Mouse (Mus musculus) lung, postnatal 0 days (tissue): ENCODE measurements at regions not wholly inside any gene's neighbourhood (a gene's known extent, or its start where the extent isn't known, plus 50 kb on each side); places are given as distances from the start of the nearest gene placed in this dataset.
A peak's percentile ranks its signal among the peaks of the same experiment; 100 is the strongest.

ENCODE experiments used
- ATAC-seq: fragments of 200-750 bp; cut with Nextera tagmentation; 2 replicates; pipeline ENCODE4 v1.8.0; 2017; ENCODE audit warnings: moderate library complexity
- DNase-seq: peaks from one replicate; pipeline ENCODE4 v3.0.0-alpha.2; 2016; ENCODE audit warnings: low spot score
- H3K27ac ChIP-seq: fragments of 300-500 bp; sonication (generic); 2 replicates; pipeline ENCODE4 v1.5.1; 2014; ENCODE audit warnings: antibody characterized with exemption, mild to moderate bottlenecking, low read length, mixed read lengths
- H3K27me3 ChIP-seq: fragments of 300-500 bp; sonication (generic); replicated peaks from 2 replicates; pipeline ENCODE4 v1.6.1; 2014; ENCODE audit warnings: low read length, mixed read lengths; ENCODE audit not compliant: insufficient read depth
- H3K36me3 ChIP-seq: fragments of 300-500 bp; sonication (generic); 2 replicates; pipeline ENCODE4 v1.6.1; 2014; ENCODE audit warnings: low read length, mixed read lengths; ENCODE audit not compliant: insufficient read depth
- H3K4me1 ChIP-seq: fragments of 300-500 bp; sonication (generic); 2 replicates; pipeline ENCODE4 v1.6.1; 2014; ENCODE audit warnings: antibody characterized with exemption, low read depth, low read length, mixed read lengths; ENCODE audit not compliant: insufficient read depth
- H3K4me2 ChIP-seq: fragments of 300-500 bp; sonication (generic); replicated peaks from 2 replicates; pipeline ENCODE4 v1.6.1; 2014; ENCODE audit warnings: low read depth, mild to moderate bottlenecking, low read length, moderate library complexity, mixed read lengths
- H3K4me3 ChIP-seq: fragments of 300-500 bp; sonication (generic); 2 replicates; pipeline ENCODE4 v1.5.1; 2014; ENCODE audit warnings: low read depth, low read length
- H3K9ac ChIP-seq: fragments of 300-500 bp; sonication (generic); replicated peaks from 2 replicates; pipeline ENCODE4 v1.6.1; 2014; ENCODE audit warnings: low read depth, mild to moderate bottlenecking
- H3K9me3 ChIP-seq: fragments of 300-500 bp; sonication (generic); 2 replicates; pipeline ENCODE4 v1.6.1; 2016; ENCODE audit warnings: low read length, mixed read lengths
- CTCF ChIP-seq: IDR thresholded peaks from 2 replicates; pipeline ENCODE4 v1.5.1; 2016; ENCODE audit warnings: antibody characterized with exemption, mild to moderate bottlenecking
- EP300 ChIP-seq: IDR thresholded peaks from 2 replicates; pipeline ENCODE4 v1.6.1; 2016; ENCODE audit warnings: antibody characterized with exemption, mild to moderate bottlenecking, control low read depth
- WGBS: fragments of 180-500 bp; shearing (Covaris S2); extraction: QIAGEN DNeasy Blood & Tissue Kit; methylation state at CpG from one replicate; pipeline ENCODE4 v1.1.7; 2014; 5-methylcytosine and 5-hydroxymethylcytosine counted together

DNA sequence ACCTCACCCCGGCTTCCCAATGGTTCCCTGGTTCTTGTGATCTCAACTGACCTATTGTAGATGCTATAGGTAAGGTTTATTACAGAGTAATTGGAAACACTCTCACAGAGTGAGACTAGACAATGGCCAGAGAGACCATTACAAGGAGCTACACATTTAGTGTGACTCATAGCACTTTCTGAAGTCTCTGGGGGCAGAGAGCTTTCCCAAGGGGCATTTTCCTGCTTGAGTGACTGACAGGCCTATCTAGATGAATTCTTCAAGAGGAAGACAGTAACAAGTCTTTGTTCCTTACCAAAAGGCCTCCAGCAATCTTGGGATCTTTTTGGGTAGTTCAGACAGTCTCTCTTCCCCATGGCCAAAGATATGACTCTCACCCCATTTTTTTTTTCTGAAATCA lies 316.4 kb upstream of the Klf3 start:
- TF ChIP-seq CTCF: no peak
- TF ChIP-seq EP300: no peak
- Histone ChIP-seq H3K4me1 (no peaks in the 10 kb centered on the region; the same call in 1 of the 2 replicates), H3K9me3 (no peaks in the 10 kb centered on the region), H3K4me2 (no peak overlapping the region), H3K27me3 (no peaks in the 10 kb centered on the region), H3K9ac (no peak overlapping the region), H3K36me3 (no peaks in the 10 kb centered on the region), H3K4me3 (no peak overlapping the region), H3K27ac (no peak overlapping the region)
- ATAC-seq (no peak), DNase-seq (no peak)
- WGBS: 96% methylated on average over 1 of the region's 1 CpGs

DNA sequence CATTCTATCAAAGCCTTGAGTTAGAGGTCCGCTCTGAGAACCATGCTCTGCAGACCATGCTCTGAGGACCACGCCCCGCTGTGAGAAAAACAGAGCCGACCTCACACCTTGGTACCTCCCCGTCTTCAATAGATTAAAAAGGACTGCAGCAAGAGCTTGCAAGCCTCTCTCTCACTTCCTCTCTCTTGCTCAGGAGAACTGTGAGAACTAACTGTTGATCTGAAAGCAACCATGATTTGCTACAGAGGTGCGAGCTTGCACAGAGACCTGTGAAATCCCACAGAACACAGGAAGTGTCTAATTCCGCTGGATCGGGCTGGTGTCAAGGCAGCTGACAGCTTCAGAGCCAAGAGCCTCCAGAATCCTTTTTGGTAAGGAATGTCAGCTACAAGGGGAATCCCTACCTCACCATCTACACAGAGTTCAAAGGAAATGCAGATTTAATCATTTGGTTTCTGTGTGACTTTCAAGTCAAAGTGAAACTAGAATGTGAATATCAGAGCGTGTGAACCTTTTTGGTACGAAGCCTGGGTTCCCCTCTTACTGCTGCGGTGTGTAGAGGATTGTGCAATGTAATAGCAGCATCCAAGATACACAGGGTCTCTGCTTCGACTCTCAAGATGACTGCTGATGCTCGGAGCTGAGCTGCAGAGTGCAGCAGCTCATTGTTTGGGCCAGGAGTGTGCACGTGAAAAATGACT lies 315.3 kb upstream of the Klf3 start:
- H3K36me3 ChIP-seq: no peaks in the 10 kb centered on the region
- no peaks in the 10 kb centered on the region; the same call in 1 of the 2 replicates for H3K4me1 ChIP-seq
- H3K27me3 ChIP-seq: no peaks in the 10 kb centered on the region
- ATAC-seq (no peak), DNase-seq (peak; percentile 27)
- 43% methylated on average over 14 of the region's 14 CpGs for WGBS
- H3K4me2 ChIP-seq: peak overlapping the region; percentile 11; the same call in 1 of the 2 replicates
- no peak overlapping the region for H3K9ac ChIP-seq
- no peaks in the 10 kb centered on the region for H3K9me3 ChIP-seq
- no peak overlapping the region for H3K4me3 ChIP-seq
- no peak overlapping the region for H3K27ac ChIP-seq
- no peak for TF ChIP-seq CTCF
- no peak for TF ChIP-seq EP300

DNA sequence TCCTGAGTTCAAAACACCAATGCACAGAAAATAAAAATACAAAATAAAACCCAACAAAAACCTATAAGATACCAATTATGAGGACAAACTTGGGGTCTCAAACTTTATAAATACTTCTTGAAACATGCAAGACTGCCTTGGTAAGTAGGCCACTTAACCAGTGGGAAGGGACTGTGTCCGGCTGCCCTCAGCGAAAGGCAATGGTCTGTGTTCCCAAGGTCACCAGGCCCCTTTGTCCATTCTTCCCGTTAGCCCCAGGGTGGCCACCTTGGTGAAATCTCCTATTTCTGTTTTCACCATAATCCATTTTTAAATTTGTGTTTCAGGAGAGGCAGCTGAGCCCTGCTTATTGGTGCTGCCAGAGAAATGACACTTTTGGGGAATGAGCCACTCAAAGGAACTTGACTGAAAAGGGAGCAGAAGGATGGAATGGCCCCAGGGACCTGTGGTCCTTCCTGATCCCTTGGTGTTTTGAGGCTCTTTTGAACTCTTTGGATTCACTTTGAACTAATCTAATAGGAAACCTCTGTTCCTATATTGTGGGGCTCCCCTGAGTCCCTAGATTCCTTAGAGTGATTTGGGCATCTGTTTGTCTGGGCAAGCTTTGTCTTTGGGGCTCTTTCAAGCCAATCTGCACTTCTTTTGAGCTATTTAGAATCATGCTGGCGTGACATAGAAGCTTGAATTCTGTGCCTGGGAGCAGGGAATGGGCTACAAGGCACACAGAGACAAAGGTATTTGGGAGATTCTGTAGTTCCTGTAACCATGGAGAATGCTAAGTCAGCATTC lies 313.3 kb upstream of the Klf3 start:
- WGBS: 89% methylated on average over 4 of the region's 4 CpGs
- no peak for TF ChIP-seq CTCF
- TF ChIP-seq EP300: no peak

DNA sequence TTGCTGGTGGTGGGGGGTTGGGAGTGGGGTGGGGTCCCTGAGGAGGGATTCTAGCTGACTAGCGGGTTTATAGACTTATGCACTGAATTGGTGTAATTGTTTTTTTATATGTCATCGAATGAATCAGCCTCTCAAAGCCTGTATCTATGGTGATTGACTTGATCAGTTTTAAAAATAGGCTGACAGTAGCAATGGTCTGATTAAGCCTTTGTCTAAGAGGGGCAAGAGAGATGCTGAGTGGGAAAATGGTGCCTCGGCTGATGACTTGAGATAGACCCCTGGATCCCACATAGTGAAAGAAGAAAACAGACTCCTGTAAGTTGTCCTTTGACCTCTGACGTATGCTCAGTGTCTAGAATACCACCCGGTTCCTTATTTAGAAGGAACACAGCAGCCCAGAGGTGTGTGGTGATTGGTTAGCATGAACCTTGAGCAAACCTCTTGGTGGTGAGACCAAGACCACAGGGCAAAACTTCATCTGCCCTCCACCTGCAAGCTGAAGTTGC lies 312.7 kb upstream of the Klf3 start:
- Histone ChIP-seq H3K9ac (no peak overlapping the region), H3K27me3 (no peaks in the 10 kb centered on the region), H3K36me3 (no peaks in the 10 kb centered on the region), H3K9me3 (no peaks in the 10 kb centered on the region), H3K4me3 (no peak overlapping the region), H3K4me2 (no peak overlapping the region), H3K4me1 (no peaks in the 10 kb centered on the region; the same call in 1 of the 2 replicates), H3K27ac (no peak overlapping the region)
- DNase-seq: no peak
- TF ChIP-seq EP300 (no peak), CTCF (no peak)
- ATAC-seq: no peak
- 68% methylated on average over 5 of the region's 5 CpGs for WGBS

More for the DNA sequence above, 313.3 kb upstream of the Klf3 start:
- H3K36me3 ChIP-seq: no peaks in the 10 kb centered on the region
- H3K4me2 ChIP-seq: no peak overlapping the region
- H3K4me3 ChIP-seq: no peak overlapping the region
- no peak for DNase-seq
- H3K27ac ChIP-seq: no peak overlapping the region
- H3K4me1 ChIP-seq: no peaks in the 10 kb centered on the region; the same call in 1 of the 2 replicates
- no peaks in the 10 kb centered on the region for H3K27me3 ChIP-seq
- ATAC-seq: no peak
- H3K9ac ChIP-seq: no peak overlapping the region
- no peaks in the 10 kb centered on the region for H3K9me3 ChIP-seq

DNA sequence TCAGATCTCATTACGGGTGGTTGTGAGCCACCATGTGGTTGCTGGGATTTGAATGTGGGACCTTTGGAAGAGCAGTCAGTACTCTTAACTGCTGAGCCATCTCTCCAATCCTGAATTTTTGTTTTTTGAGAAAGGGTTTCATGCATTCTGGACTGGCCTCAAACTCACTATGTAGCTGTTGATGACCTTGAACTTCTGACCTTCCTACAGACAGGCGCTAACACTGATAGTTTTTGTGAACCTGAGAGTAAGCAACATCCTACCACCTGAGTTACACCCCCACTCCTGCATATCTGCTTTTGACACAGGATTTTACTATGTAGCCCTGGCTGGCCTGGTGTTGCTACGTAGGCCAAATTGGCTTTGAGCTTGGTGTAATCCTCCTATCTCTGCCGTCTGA lies 308.8 kb upstream of the Klf3 start:
- H3K4me2 ChIP-seq: no peak overlapping the region
- no peaks in the 10 kb centered on the region for H3K4me1 ChIP-seq
- ATAC-seq (no peak), DNase-seq (no peak)
- H3K9ac ChIP-seq: no peak overlapping the region
- no peaks in the 10 kb centered on the region for H3K9me3 ChIP-seq
- H3K4me3 ChIP-seq: no peak overlapping the region
- 88% methylated on average over 4 of the region's 4 CpGs for WGBS
- H3K27me3 ChIP-seq: no peaks in the 10 kb centered on the region
- no peaks in the 10 kb centered on the region for H3K36me3 ChIP-seq
- no peak for TF ChIP-seq CTCF
- H3K27ac ChIP-seq: no peak overlapping the region

DNA sequence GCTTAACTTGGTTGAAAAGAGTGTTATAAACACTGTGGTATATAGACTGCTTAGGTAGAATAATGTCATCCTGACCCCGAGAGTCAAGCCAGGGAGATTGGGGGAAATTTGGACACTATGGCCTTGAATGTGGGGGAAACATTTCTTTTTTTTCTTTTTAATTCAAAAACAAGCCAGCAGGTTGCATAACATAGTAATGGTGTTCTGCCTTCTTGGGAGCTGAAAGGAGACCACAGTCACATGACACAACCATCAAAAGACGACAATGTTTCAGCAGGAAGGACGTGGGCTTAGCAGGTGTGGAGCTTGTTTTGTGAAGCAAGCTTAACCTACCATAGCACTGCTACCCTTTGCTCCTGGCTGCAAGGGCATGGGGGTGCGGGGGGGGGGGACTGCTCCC lies 306.3 kb upstream of the Klf3 start:
- ATAC-seq (no peak), DNase-seq (no peak)
- Histone ChIP-seq H3K4me2 (no peak overlapping the region), H3K4me1 (no peaks in the 10 kb centered on the region), H3K9me3 (no peaks in the 10 kb centered on the region), H3K36me3 (no peaks in the 10 kb centered on the region), H3K27me3 (no peaks in the 10 kb centered on the region), H3K27ac (no peak overlapping the region), H3K4me3 (no peak overlapping the region), H3K9ac (no peak overlapping the region)
- TF ChIP-seq CTCF (no peak), EP300 (no peak)
- WGBS: 90% methylated on average over 4 of the region's 4 CpGs
